Mouse (Mus musculus): Measurements from ENCODE around the gene Hsf2.
"Not testable (repeated sequence)": the region's sequence is repeated elsewhere in the genome, so short reads cannot be mapped to it uniquely, and the experiment has no call there.

DNA sequence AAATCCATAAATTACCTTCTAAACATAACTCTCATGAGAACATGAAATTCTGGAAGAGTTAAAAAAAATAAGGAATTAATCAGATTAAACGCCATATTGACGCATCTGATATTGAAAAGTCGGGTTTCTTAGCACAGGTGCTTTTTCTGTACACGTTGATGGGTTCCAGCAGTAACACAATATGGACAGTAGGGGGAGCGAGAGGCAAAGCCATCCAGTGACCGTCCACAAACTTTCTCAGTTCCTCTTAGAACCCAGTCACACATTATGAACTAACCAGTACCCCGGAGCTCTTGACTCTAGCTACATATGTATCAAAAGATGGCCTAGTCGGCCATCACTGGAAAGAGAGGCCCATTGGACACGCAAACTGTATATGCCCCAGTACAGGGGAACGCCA, 22.9 kb upstream of the Hsf2 start:
- TF ChIP-seq CTCF (conservative IDR thresholded peaks at IDR 0.05; ENCODE audit: low read length), result peak; percentile 81
- not testable (repeated sequence) for TF ChIP-seq NANOG (IDR thresholded peaks at IDR 0.05; ENCODE audit: borderline replicate concordance, low read length)

Measured in E14TG2a.4 (cell line).